Mouse (Mus musculus) hindbrain, embryonic 16.5 days (tissue): ENCODE data around the gene Sh2b2. TPM values are rescaled to one million over a fixed set of nuclear protein-coding genes. Genes with fewer than 3 reads are reported as not detected.

Experiments
- ATAC-seq: fragments of 200-750 bp; cut with Nextera tagmentation; 2 replicates; pipeline ENCODE4 v1.8.0; 2017; ENCODE audit warnings: moderate TSS enrichment, moderate library complexity
- H3K27ac ChIP-seq: fragments of 300-500 bp; sonication (generic); 2 replicates; pipeline ENCODE4 v1.5.1; 2014; ENCODE audit warnings: low read depth, mild to moderate bottlenecking, control low read depth, low read length, moderate library complexity
- H3K27me3 ChIP-seq: fragments of 300-500 bp; sonication (generic); replicated peaks from 2 replicates; pipeline ENCODE4 v1.6.1; 2014; ENCODE audit warnings: low read length; ENCODE audit not compliant: control insufficient read depth, insufficient read depth
- H3K36me3 ChIP-seq: fragments of 300-500 bp; sonication (generic); 2 replicates; pipeline ENCODE4 v1.6.1; 2014; ENCODE audit warnings: mild to moderate bottlenecking, low read length, moderate library complexity, mixed read lengths; ENCODE audit not compliant: control insufficient read depth, insufficient read depth
- H3K4me1 ChIP-seq: fragments of 300-500 bp; sonication (generic); 2 replicates; pipeline ENCODE4 v1.6.1; 2014; ENCODE audit warnings: low read depth, low read length; ENCODE audit not compliant: control insufficient read depth, insufficient read depth
- H3K4me2 ChIP-seq: fragments of 300-500 bp; sonication (generic); 2 replicates; pipeline ENCODE4 v1.6.1; 2014; ENCODE audit warnings: mild to moderate bottlenecking, low read length, control low read depth, moderate library complexity
- H3K4me3 ChIP-seq: fragments of 300-500 bp; sonication (generic); 2 replicates; pipeline ENCODE4 v1.5.1; 2014; ENCODE audit warnings: mild to moderate bottlenecking, low read length, control low read depth, moderate library complexity
- H3K9ac ChIP-seq: fragments of 300-500 bp; sonication (generic); 2 replicates; pipeline ENCODE4 v1.6.1; 2014; ENCODE audit warnings: low read depth, mild to moderate bottlenecking, control low read depth, low read length, moderate library complexity
- H3K9me3 ChIP-seq: fragments of 300-500 bp; sonication (generic); 2 replicates; pipeline ENCODE4 v1.6.1; 2014; ENCODE audit warnings: mild to moderate bottlenecking, low read length, moderate library complexity; ENCODE audit not compliant: control insufficient read depth
- WGBS: fragments of 180-500 bp; shearing (Covaris S2); extraction: QIAGEN DNeasy Blood & Tissue Kit; methylation state at CpG from one replicate; pipeline ENCODE4 v1.1.7; 2014; 5-methylcytosine and 5-hydroxymethylcytosine counted together
- polyA plus RNA-seq: library from polyadenylated mRNA; unstranded; fragments of >200 nt; fragmentation: Nextera tagmentation; extraction: Ambion mirVana; gene quantifications from 2 replicates; pipeline ENCODE4 v1.2.1, GENCODE M21; 2015

Gene Sh2b2
- polyA plus RNA-seq: 19.4 and 24.9 TPM in 2 replicates

GRCm38 (mm10) chr5:136246452-136246838 is at the start of gene Sh2b2:
Gene Sh2b2, minus strand, starts transcription at chr5:136246556.
- peak within 1 kb of the TSS; percentile 83 for H3K4me3 ChIP-seq
- peaks cover 17% of the 10 kb centered on the region for H3K4me1 ChIP-seq
- WGBS: 86% methylated on average over 2 of the region's 2 CpGs
- H3K27ac ChIP-seq: peak within 1 kb of the TSS; percentile 84
- H3K36me3 ChIP-seq: peaks cover 3% of the 10 kb centered on the region
- no peaks in the 10 kb centered on the region for H3K27me3 ChIP-seq
- peak within 1 kb of the TSS; percentile 92 for H3K4me2 ChIP-seq
- no peaks in the 10 kb centered on the region for H3K9me3 ChIP-seq
- peak within 1 kb of the TSS; percentile 77 for H3K9ac ChIP-seq
- ATAC-seq: no peak

GRCm38 (mm10) chr5:136292971-136293418 is 46.6 kb upstream of the Sh2b2 start:
- 39% methylated on average over 4 of the region's 4 CpGs for WGBS
- H3K27ac ChIP-seq: no peak overlapping the region
- H3K4me2 ChIP-seq: no peak overlapping the region
- peaks cover 23% of the 10 kb centered on the region for H3K4me1 ChIP-seq
- no peak for ATAC-seq
- no peak overlapping the region for H3K4me3 ChIP-seq
- no peaks in the 10 kb centered on the region for H3K27me3 ChIP-seq
- no peaks in the 10 kb centered on the region for H3K9me3 ChIP-seq
- H3K9ac ChIP-seq: no peak overlapping the region
- H3K36me3 ChIP-seq: no peaks in the 10 kb centered on the region

GRCm38 (mm10) chr5:136292361-136292760 is 46.0 kb upstream of the Sh2b2 start:
- 30% methylated on average over 2 of the region's 2 CpGs for WGBS
- peak overlapping the region; percentile 57; the same call in 1 of the 2 replicates for H3K27ac ChIP-seq
- H3K4me3 ChIP-seq: no peak overlapping the region
- ATAC-seq: no peak
- H3K27me3 ChIP-seq: no peaks in the 10 kb centered on the region
- H3K9ac ChIP-seq: no peak overlapping the region
- H3K4me1 ChIP-seq: peaks cover 16% of the 10 kb centered on the region
- H3K4me2 ChIP-seq: no peak overlapping the region
- no peaks in the 10 kb centered on the region for H3K9me3 ChIP-seq
- H3K36me3 ChIP-seq: no peaks in the 10 kb centered on the region

- Histone ChIP-seq H3K4me1 (peaks cover 12% of the 10 kb centered on the region), H3K4me3 (no peak overlapping the region), H3K27me3 (no peaks in the 10 kb centered on the region), H3K9me3 (no peaks in the 10 kb centered on the region), H3K27ac (no peak overlapping the region), H3K36me3 (no peaks in the 10 kb centered on the region), H3K9ac (no peak overlapping the region), H3K4me2 (no peak overlapping the region)
- ATAC-seq: no peak
- 100% methylated on average over 2 of the region's 2 CpGs for WGBS
These were observed 45.2 kb upstream of the Sh2b2 start for GRCm38 (mm10) chr5:136291562-136291961.

GRCm38 (mm10) chr5:136289776-136290175 is 43.4 kb upstream of the Sh2b2 start:
- H3K27me3 ChIP-seq: no peaks in the 10 kb centered on the region
- H3K27ac ChIP-seq: no peak overlapping the region
- 75% methylated on average over 3 of the region's 3 CpGs for WGBS
- ATAC-seq: 0 out of 2 replicates have a peak, but pooled peaks have one; percentile 48
- H3K9me3 ChIP-seq: no peaks in the 10 kb centered on the region
- H3K4me1 ChIP-seq: peaks cover 12% of the 10 kb centered on the region
- H3K36me3 ChIP-seq: peaks cover 8% of the 10 kb centered on the region; the same call in 1 of the 2 replicates
- no peak overlapping the region for H3K4me2 ChIP-seq
- H3K9ac ChIP-seq: no peak overlapping the region
- H3K4me3 ChIP-seq: no peak overlapping the region

- Histone ChIP-seq H3K4me1 (peaks cover 12% of the 10 kb centered on the region), H3K9me3 (no peaks in the 10 kb centered on the region), H3K9ac (no peak overlapping the region), H3K27ac (no peak overlapping the region), H3K27me3 (no peaks in the 10 kb centered on the region), H3K4me2 (no peak overlapping the region), H3K36me3 (peaks cover 8% of the 10 kb centered on the region; the same call in 1 of the 2 replicates), H3K4me3 (no peak overlapping the region)
- ATAC-seq: no peak
- WGBS: 77% methylated on average over 6 of the region's 6 CpGs
These were observed 42.2 kb upstream of the Sh2b2 start for GRCm38 (mm10) chr5:136288351-136289081.

- no peaks in the 10 kb centered on the region for H3K4me1 ChIP-seq
- no peak overlapping the region for H3K4me3 ChIP-seq
- H3K9ac ChIP-seq: no peak overlapping the region
- no peaks in the 10 kb centered on the region for H3K9me3 ChIP-seq
- H3K4me2 ChIP-seq: no peak overlapping the region
- H3K27ac ChIP-seq: no peak overlapping the region
- WGBS: 86% methylated on average over 6 of the region's 6 CpGs
- H3K36me3 ChIP-seq: peaks cover 12% of the 10 kb centered on the region
- no peak for ATAC-seq
- H3K27me3 ChIP-seq: no peaks in the 10 kb centered on the region
These were observed 40.2 kb upstream of the Sh2b2 start for GRCm38 (mm10) chr5:136286566-136286965.

GRCm38 (mm10) chr5:136285106-136285505 is 38.8 kb upstream of the Sh2b2 start:
- no peak for ATAC-seq
- WGBS: 84% methylated on average over 7 of the region's 7 CpGs
- Histone ChIP-seq H3K4me2 (no peak overlapping the region), H3K9ac (no peak overlapping the region), H3K27me3 (no peaks in the 10 kb centered on the region), H3K36me3 (peaks cover 12% of the 10 kb centered on the region), H3K4me1 (no peaks in the 10 kb centered on the region), H3K9me3 (no peaks in the 10 kb centered on the region), H3K27ac (no peak overlapping the region), H3K4me3 (no peak overlapping the region)

- H3K36me3 ChIP-seq: peaks cover 38% of the 10 kb centered on the region
- H3K27ac ChIP-seq: no peak overlapping the region
- H3K4me3 ChIP-seq: no peak overlapping the region
- no peaks in the 10 kb centered on the region for H3K27me3 ChIP-seq
- WGBS: 58% methylated on average over 6 of the region's 6 CpGs
- H3K4me1 ChIP-seq: no peaks in the 10 kb centered on the region
- ATAC-seq: no peak
- no peak overlapping the region for H3K9ac ChIP-seq
- no peak overlapping the region for H3K4me2 ChIP-seq
- no peaks in the 10 kb centered on the region for H3K9me3 ChIP-seq
These were observed 35.0 kb upstream of the Sh2b2 start for GRCm38 (mm10) chr5:136281351-136281750.
